Mouse (Mus musculus) hematopoietic multipotent progenitor cell, adult 10-12 weeks (in vitro differentiated cells): ENCODE data around the gene Rgs7bp. TPM values are rescaled to one million over a fixed set of nuclear protein-coding genes. Genes with fewer than 3 reads are reported as not detected.

ENCODE experiments used
- polyA plus RNA-seq: library from polyadenylated mRNA; stranded (reverse); fragments of >175 nt; gene quantifications from 2 replicates; pipeline ENCODE4 v1.2.3, GENCODE M21; 2012; ENCODE audit warnings: low replicate concordance

Gene Rgs7bp
- polyA plus RNA-seq = 0.18 and 0.42 TPM in 2 replicates

DNA sequence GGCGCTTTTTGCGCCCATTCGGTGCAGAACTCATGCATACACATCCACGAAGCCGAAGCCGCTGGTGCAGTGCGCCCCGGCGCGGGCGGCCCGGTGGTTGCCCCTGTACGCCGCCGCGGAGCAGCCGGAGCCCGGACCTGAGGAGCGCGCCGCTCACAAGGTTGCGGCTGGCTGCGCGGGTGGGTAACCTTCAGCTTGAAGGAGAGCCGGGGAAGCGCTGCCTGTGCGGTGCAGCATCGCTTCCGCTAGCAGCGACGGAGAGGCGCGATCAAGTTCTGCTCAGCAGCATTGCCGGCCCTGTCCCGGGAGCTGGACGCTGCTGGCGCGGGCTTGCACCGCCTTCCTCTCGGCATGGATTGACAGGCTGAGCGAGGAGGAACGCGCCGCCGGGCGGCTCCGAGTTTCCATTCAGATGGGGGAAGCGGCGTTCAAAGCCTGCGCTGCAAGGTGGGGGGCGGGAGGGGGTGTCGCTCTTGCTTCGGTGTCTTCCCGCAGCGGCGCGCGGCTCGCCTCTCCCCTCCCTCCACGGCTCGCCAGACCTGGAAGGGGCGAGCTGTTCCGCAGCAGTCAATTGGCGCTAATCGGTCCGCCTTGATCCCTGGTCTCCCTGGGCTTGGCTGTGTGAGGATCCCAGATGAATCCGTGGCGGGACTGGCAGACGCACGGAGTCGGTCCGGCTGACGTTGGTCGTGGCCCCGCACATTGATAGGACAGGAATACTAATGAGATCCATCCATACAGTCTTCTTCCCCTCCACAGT, at the start of gene Rgs7bp:
Gene Rgs7bp, minus strand, starts transcription at position 750 of the 760 bp plus-strand sequence.

DNA sequence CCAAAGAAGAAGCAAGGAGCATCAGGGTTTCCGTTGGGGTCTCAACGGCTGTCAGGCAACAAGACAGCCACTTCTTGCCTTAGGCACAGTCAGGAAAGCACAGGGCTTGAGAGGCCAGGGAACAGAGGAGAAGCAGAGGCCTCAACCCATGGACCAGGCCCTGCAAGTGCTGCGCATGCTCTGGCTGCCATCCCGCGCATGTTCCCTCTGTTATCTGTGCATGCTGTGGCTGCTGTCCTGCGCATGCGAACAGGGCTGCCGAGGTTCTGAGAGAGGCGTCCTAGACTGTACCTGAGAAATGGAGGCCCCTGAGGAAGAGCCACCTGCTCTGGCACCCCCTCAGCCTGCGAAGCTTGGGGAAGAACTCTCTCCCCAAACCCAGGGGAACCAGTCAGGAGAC, 27.1 kb upstream of the Rgs7bp start, which contains the start of gene 4933425L06Rik:
Gene 4933425L06Rik, plus strand, starts transcription at position 261 of the 400 bp plus-strand sequence.

Other genes with a start within 250 kb of the Rgs7bp start
- gene Cwc27, start 237.8 kb downstream of the Rgs7bp start, polyA plus RNA-seq = 0.64 and 4.4 TPM in 2 replicates
- not detected in 2 replicates for gene Shisal2b, start 191.0 kb downstream of the Rgs7bp start, polyA plus RNA-seq
- gene 4933425L06Rik, start 27.2 kb upstream of the Rgs7bp start, polyA plus RNA-seq = not detected in 2 replicates
- gene Rnf180, start 239.9 kb upstream of the Rgs7bp start, polyA plus RNA-seq = 0.46 and 0.81 TPM in 2 replicates